Mouse (Mus musculus): Measurements from ENCODE around the gene Dctpp1. TPM values are rescaled to one million over a fixed set of nuclear protein-coding genes. Genes with fewer than 3 reads are reported as not detected.

Gene Dctpp1
- polyA plus RNA-seq, 1 experiment from 2014 or later: 15.9 TPM

- H3K27ac ChIP-seq: no peak overlapping the region
- H3K36me3 ChIP-seq (ENCODE audit: inconsistent target): no peaks in the 10 kb centered on the region
- H3K79me2 ChIP-seq (ENCODE audit: inconsistent target): peaks cover 3% of the 10 kb centered on the region
- WGBS (ENCODE audit: missing documents): 15% methylated on average over 8 of the region's 8 CpGs
- no peak overlapping the region for H3K4me3 ChIP-seq (ENCODE audit: inconsistent target)
Observed at GRCm38 (mm10) chr7:127278311-127278710, 17.8 kb upstream of the Dctpp1 start.

GRCm38 (mm10) chr7:127276519-127276961, 16.0 kb upstream of the Dctpp1 start:
- Histone ChIP-seq H3K36me3 (ENCODE audit: inconsistent target) (no peaks in the 10 kb centered on the region), H3K79me2 (ENCODE audit: inconsistent target) (peaks cover 21% of the 10 kb centered on the region), H3K27ac (no peak overlapping the region), H3K4me3 (ENCODE audit: inconsistent target) (no peak overlapping the region)
- WGBS (ENCODE audit: missing documents): 95% methylated on average over 5 of the region's 5 CpGs

- WGBS (ENCODE audit: missing documents): 1% methylated on average over 39 of the region's 39 CpGs
- Histone ChIP-seq H3K27ac (peak within 1 kb of the TSS; percentile 63), H3K4me3 (ENCODE audit: inconsistent target) (peak within 1 kb of the TSS; percentile 48), H3K79me2 (ENCODE audit: inconsistent target) (peaks cover 23% of the 10 kb centered on the region), H3K36me3 (ENCODE audit: inconsistent target) (no peaks in the 10 kb centered on the region)
Observed at GRCm38 (mm10) chr7:127273925-127274789, 13.6 kb upstream of the Dctpp1 start, which contains the start of gene Sephs2. Sephs2 (minus strand) TSS chr7:127274055.

DNA sequence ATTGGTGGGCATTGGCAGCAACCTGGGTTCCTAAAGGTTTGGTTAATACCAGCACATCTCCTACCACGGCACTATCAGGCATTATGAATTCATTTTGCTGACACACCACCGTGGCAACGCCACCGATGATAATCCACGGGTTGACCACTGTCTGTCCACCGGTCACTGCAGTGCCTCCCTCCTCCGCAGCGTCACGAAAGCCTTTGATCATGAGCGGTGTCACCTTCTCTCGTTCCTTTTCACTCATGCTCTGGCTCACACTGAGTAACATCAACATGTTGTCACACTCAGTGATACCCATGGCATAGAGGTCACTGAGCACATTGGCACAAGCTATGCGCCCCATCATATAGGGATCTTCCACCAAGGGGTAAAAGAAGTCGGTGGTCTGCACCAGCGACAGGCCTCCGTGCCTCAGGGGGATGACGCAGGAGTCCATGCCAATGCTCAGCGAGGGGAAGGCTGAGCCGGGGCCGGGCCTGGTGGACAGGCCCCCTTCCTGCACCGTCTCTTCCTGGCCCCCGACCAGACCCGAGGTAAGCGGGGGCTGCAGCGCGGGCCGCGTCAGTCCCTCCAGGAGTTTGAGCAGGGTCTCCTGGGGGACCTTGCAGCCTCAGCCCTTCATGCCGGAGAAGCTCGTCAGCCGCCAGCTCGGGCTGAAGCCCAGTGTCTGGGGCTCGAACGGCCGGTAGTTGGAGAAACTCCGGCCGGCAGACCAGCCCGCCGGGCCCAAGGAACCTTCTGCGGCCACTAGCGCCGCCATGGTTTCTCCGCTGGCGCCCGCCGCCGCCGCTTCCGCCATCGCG, 12.8 kb upstream of the Dctpp1 start:
- peak overlapping the region; percentile 38 for H3K27ac ChIP-seq
- 14% methylated on average over 49 of the region's 50 CpGs for WGBS (ENCODE audit: missing documents)
- peak overlapping the region; percentile 48 for H3K4me3 ChIP-seq (ENCODE audit: inconsistent target)
- no peaks in the 10 kb centered on the region for H3K36me3 ChIP-seq (ENCODE audit: inconsistent target)
- peaks cover 23% of the 10 kb centered on the region for H3K79me2 ChIP-seq (ENCODE audit: inconsistent target)

GRCm38 (mm10) chr7:127272566-127272965, 12.1 kb upstream of the Dctpp1 start:
- WGBS (ENCODE audit: missing documents): 95% methylated on average over 15 of the region's 15 CpGs

GRCm38 (mm10) chr7:127271093-127271492, 10.6 kb upstream of the Dctpp1 start:
- H3K27ac ChIP-seq: peak overlapping the region; percentile 63
- peaks cover 23% of the 10 kb centered on the region for H3K79me2 ChIP-seq (ENCODE audit: inconsistent target)
- WGBS (ENCODE audit: missing documents): 88% methylated on average over 4 of the region's 4 CpGs
- no peaks in the 10 kb centered on the region for H3K36me3 ChIP-seq (ENCODE audit: inconsistent target)
- H3K4me3 ChIP-seq (ENCODE audit: inconsistent target): no peak overlapping the region

More at GRCm38 (mm10) chr7:127272566-127272965, 12.1 kb upstream of the Dctpp1 start:
- H3K36me3 ChIP-seq (ENCODE audit: inconsistent target): no peaks in the 10 kb centered on the region
- H3K27ac ChIP-seq: no peak overlapping the region; the same call in 1 of the 2 replicates
- peaks cover 23% of the 10 kb centered on the region for H3K79me2 ChIP-seq (ENCODE audit: inconsistent target)
- H3K4me3 ChIP-seq (ENCODE audit: inconsistent target): no peak overlapping the region

DNA sequence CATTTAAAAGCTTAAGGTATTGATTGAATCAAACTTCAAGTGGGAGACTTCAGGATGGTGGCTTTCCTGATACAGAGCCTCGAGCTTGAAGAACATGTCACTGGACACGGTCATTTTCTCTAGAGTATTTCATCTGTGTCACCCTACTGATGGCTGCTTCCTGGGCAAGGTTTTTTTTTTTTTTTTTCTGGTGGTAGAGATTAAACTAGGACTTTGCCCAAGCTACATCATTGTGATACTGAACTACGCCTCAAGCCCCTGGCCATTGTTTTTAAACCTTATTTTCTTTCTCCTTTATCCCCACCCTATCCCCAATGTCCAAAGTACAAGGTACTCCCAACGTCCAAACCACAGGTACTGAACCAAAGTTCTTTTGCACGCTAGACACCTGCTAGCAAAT, 10.2 kb upstream of the Dctpp1 start:
- WGBS (ENCODE audit: missing documents): 68% methylated on average over 5 of the region's 5 CpGs
- peak overlapping the region; percentile 63 for H3K27ac ChIP-seq
- H3K4me3 ChIP-seq (ENCODE audit: inconsistent target): no peak overlapping the region
- H3K36me3 ChIP-seq (ENCODE audit: inconsistent target): no peaks in the 10 kb centered on the region
- H3K79me2 ChIP-seq (ENCODE audit: inconsistent target): peaks cover 23% of the 10 kb centered on the region

GRCm38 (mm10) chr7:127270256-127270655, 9.7 kb upstream of the Dctpp1 start:
- 4% methylated on average over 2 of the region's 2 CpGs for WGBS (ENCODE audit: missing documents)
- Histone ChIP-seq H3K79me2 (ENCODE audit: inconsistent target) (peaks cover 23% of the 10 kb centered on the region), H3K27ac (peak overlapping the region; percentile 63), H3K4me3 (ENCODE audit: inconsistent target) (no peak overlapping the region), H3K36me3 (ENCODE audit: inconsistent target) (no peaks in the 10 kb centered on the region)

GRCm38 (mm10) chr7:127263526-127263925, 3.0 kb upstream of the Dctpp1 start:
- Histone ChIP-seq H3K36me3 (ENCODE audit: inconsistent target) (no peaks in the 10 kb centered on the region), H3K79me2 (ENCODE audit: inconsistent target) (no peaks in the 10 kb centered on the region), H3K27ac (no peak overlapping the region), H3K4me3 (ENCODE audit: inconsistent target) (no peak overlapping the region)
- WGBS (ENCODE audit: missing documents): 93% methylated on average over 2 of the region's 3 CpGs

DNA sequence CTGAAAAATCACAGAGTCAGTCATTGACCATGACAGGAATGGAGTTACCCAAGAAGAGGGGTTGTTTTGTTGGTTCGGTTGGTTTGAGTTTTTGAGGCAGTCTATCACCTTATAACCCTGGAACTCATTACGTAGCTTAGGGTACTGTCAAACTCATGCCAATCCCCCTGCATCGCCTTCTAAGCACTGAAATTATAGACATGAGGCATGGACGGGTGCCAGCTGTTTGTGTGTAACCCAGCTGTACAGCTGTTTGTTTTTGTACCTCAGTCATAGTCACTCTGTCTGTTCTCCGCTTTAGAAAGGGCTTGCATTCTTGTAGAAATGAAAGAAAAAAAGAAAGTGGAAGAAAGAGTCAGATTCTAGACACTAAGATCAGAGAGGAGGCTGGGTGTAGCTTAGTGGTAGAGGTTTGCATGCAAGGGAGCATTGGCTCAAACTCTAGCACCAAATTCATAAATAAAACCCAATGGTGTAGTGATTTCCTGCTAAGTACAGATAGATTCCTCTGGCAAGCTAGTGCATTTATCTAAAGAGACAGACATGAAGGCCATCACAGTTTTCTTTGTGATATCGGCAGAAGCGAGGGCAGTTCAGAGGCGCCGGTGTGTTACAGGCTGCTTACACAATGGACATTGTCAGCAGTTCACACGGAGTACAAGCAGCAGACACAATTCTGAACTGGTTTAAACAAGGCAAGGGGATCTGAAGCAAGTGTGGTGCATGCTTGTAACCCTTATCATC, 1.9 kb upstream of the Dctpp1 start:
- H3K36me3 ChIP-seq (ENCODE audit: inconsistent target): no peaks in the 10 kb centered on the region
- 93% methylated on average over 10 of the region's 10 CpGs for WGBS (ENCODE audit: missing documents)
- no peak overlapping the region for H3K27ac ChIP-seq
- H3K4me3 ChIP-seq (ENCODE audit: inconsistent target): no peak overlapping the region
- H3K79me2 ChIP-seq (ENCODE audit: inconsistent target): no peaks in the 10 kb centered on the region

DNA sequence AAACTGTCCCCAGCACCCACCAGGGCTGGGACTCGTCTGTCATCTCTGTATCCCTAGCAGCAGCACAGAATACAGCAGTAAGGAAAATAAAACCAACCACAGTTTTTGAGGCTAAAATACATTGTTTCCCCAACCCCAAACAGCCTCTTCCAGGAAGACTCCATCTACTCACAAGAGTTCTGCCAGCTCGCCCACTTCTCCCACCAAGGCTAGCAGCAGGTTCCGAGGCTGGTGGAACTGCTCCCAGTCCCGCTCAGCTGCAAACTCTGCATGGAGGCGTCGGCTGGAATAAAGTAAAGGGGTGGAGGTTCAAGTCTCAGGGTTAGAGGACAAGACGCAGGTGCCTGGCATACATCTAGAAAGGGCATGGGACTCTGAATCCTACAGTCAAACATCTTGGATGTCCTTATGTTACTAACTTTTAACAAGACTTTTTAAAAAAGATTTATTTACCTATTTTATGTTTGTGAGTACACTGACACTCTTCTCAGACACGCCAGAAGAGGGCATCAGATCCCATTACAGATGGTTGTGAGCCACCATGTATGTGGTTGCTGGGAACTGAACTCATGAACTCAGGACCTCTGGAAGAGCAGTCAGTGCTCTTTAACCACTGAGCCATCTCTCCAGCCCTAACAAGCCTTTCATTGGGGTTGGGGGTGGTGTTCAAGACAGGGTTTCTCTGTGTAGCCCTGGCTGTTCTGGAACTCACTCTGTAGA, 1.2 kb downstream of the Dctpp1 start:
- Histone ChIP-seq H3K79me2 (ENCODE audit: inconsistent target) (no peaks in the 10 kb centered on the region), H3K36me3 (ENCODE audit: inconsistent target) (no peaks in the 10 kb centered on the region), H3K27ac (no peak overlapping the region), H3K4me3 (ENCODE audit: inconsistent target) (no peak overlapping the region)
- 82% methylated on average over 8 of the region's 8 CpGs for WGBS (ENCODE audit: missing documents)

DNA sequence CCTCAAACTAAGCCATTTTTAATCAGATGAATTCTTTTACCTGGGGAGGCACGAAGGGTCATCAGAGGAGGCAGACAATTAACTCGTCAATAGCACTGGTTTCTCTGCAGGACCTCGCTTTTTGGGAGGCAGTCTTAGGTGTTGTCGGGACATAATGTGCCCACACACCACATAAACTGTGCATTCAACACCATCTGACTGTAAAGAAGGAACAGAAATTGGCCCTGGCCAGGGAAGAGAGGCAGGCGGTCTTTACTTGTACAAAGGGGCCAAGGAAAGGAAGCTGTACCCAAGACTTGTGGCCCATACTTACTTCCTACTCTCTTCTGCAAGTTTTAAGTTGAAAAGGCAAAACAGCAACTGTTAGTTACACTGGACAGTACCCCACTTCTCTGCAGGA, 4.0 kb downstream of the Dctpp1 start:
- Histone ChIP-seq H3K4me3 (ENCODE audit: inconsistent target) (no peak overlapping the region), H3K79me2 (ENCODE audit: inconsistent target) (no peaks in the 10 kb centered on the region), H3K27ac (peak overlapping the region; percentile 8; the same call in 1 of the 2 replicates), H3K36me3 (ENCODE audit: inconsistent target) (no peaks in the 10 kb centered on the region)
- WGBS (ENCODE audit: missing documents): 54% methylated on average over 4 of the region's 5 CpGs

GRCm38 (mm10) chr7:127255965-127256364, 4.5 kb downstream of the Dctpp1 start:
- no peaks in the 10 kb centered on the region for H3K79me2 ChIP-seq (ENCODE audit: inconsistent target)
- H3K4me3 ChIP-seq (ENCODE audit: inconsistent target): no peak overlapping the region
- 96% methylated on average over 2 of the region's 2 CpGs for WGBS (ENCODE audit: missing documents)
- H3K36me3 ChIP-seq (ENCODE audit: inconsistent target): no peaks in the 10 kb centered on the region
- no peak overlapping the region for H3K27ac ChIP-seq

DNA sequence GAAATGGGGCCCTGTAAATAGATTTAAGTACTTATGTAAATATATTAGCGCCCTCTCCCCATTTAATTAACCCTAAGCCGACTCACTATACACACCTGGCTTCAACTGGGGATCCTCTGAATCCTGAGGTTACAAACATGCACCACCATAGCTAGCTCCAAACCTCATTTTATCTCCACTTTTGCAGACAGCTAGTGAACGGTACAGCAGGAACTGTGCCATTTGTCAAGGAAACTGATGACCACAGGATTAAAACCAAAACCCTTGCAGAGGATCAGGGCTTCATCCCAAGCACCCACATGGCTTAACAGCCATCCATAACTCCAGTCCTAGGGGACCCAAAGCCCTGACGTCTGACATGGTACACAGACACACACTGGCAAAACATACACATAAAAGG, 5.5 kb downstream of the Dctpp1 start:
- Histone ChIP-seq H3K27ac (no peak overlapping the region), H3K4me3 (ENCODE audit: inconsistent target) (no peak overlapping the region), H3K79me2 (ENCODE audit: inconsistent target) (no peaks in the 10 kb centered on the region), H3K36me3 (ENCODE audit: inconsistent target) (no peaks in the 10 kb centered on the region)
- 21% methylated on average over 4 of the region's 4 CpGs for WGBS (ENCODE audit: missing documents)
